Mouse (Mus musculus): ENCODE results near the gene Pef1.

DNA sequence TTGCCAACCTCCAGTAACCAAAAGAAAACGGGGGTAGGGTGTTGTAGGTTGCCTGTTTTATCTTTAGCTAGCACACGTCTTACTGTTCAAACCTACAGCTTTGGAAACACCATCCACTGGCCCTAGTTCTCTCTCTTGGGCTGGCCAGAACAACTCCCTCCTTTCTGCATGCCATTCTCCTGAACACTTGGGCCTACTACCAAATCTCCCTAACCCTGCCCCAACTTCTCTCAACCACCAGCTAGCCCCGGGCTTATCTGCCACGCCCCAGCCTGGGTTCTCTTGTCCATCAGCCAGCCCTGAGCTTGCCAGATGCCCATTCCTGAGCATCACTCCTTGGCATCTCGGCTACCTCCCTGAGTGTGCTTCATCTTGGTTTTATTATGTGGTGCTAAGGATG lies 26.5 kb downstream of the Pef1 start:
- no peak for TF ChIP-seq CTCF (IDR thresholded peaks at IDR 0.05; ENCODE audit: borderline replicate concordance, extremely low read depth, insufficient read depth, insufficient read length)
- no peak for TF ChIP-seq POLR2A (IDR thresholded peaks at IDR 0.05; ENCODE audit: borderline replicate concordance, extremely low read depth, insufficient read depth, insufficient read length, poor library complexity, severe bottlenecking)

Data from brain, embryonic 14.5 days (tissue).